Mouse (Mus musculus): ENCODE results near the gene Parp4.

GRCm38 (mm10) chr14:56554716-56555115, 20.7 kb upstream of the Parp4 start:
- no peak for TF ChIP-seq CTCF (IDR thresholded peaks at IDR 0.05; ENCODE audit: insufficient read depth, low read depth, low read length)
- TF ChIP-seq POLR2A (IDR thresholded peaks at IDR 0.05; ENCODE audit: insufficient read depth, low read depth, low read length), result no peak

Measured in olfactory bulb, adult 2 months (tissue).